In the genomic region with DNA sequence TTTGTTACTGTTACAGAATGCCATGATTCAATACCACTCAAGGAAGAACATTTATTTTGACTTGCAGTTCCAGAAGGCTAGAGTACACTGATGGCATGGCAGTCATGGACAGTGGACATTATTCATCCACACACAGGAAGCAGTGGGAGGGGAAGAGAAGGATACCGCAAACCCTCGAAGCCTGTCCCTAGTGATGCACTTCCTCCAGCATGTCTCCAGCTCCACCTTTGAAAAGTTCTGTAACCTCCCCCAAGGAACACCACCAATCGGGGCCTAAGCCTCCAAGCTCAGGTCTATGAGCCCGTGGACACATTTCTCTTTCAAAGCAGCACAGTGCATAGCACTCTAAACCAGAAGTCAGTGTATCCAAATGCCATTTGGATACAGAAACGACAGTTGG, we compare ENCODE assay signal across 21 mouse cellular contexts.
DNase-seq lines count a peak whose midpoint lies in the region; ATAC-seq and TF ChIP-seq lines count a peak whose summit lies in the region.
"Had no signal": no experiment of that assay in that cellular context is flagged by ENCODE, and none has a peak within 500 bp of the region (broad histone marks: within the 10 kb centered on the region; RNA-seq: fewer than 3 reads in every experiment).

No protein-coding gene starts in this region.

- no peak for DNase-seq in layer of hippocampus, adult 2 months (ENCODE audit: low spot score in 2 of 2)
- DNase-seq in layer of hippocampus, postnatal 25 days (ENCODE audit: extremely low spot score in 1 of 2, low spot score in 1 of 2): no peak
- no peak for DNase-seq in ovary, adult 18-20 months (ENCODE audit: low spot score)
- DNase-seq in right cerebral cortex, adult 18-20 months: no peak
- DNase-seq in layer of hippocampus, adult 8-10 months (ENCODE audit: low spot score in 2 of 2): no peak
- DNase-seq: adrenal gland, adult 8-10 months; adrenal gland, postnatal 36 days; cerebellum, adult 2 months; cerebellum, postnatal 10 days; embryo, embryonic 11 days; gastrocnemius, postnatal 36 days had no signal

- H3K4me3 ChIP-seq in layer of hippocampus, adult 2 months: no peak overlapping the region
- no peak overlapping the region for H3K4me3 ChIP-seq in limb, embryonic 12.5 days (replicated peaks)
- H3K4me3 ChIP-seq: embryonic facial prominence, embryonic 15.5 days; erythroblast, embryonic 14.5 days; forebrain, embryonic 10.5 days; heart, embryonic 12.5 days; hindbrain, embryonic 15.5 days had no signal

- no peaks in the 10 kb centered on the region for H3K36me3 ChIP-seq in limb, embryonic 12.5 days
- H3K36me3 ChIP-seq: embryonic facial prominence, embryonic 15.5 days; heart, embryonic 12.5 days; hindbrain, embryonic 15.5 days had no signal

- H3K4me2 ChIP-seq in limb, embryonic 12.5 days: no peak overlapping the region
- H3K4me2 ChIP-seq: embryonic facial prominence, embryonic 15.5 days; heart, embryonic 12.5 days; hindbrain, embryonic 15.5 days had no signal

- peak; percentile 70 for ATAC-seq in granulocyte monocyte progenitor cell, adult 5-6 weeks (replicated peaks; ENCODE audit: poor library complexity, severe bottlenecking)
- ATAC-seq in limb, embryonic 12.5 days (ENCODE audit: insufficient number of reproducible peaks, insufficient read depth, low FRiP score, low TSS enrichment, low read depth): no peak
- 0 out of 2 replicates have a peak, but pooled peaks have one; percentile 10 for ATAC-seq in megakaryocyte-erythroid progenitor cell, adult 5-6 weeks (replicated peaks; ENCODE audit: low FRiP score, low TSS enrichment, poor library complexity, severe bottlenecking)
- ATAC-seq: forebrain, embryonic 14.5 days had no signal

- peaks cover 17% of the 10 kb centered on the region for H3K4me1 ChIP-seq in limb, embryonic 12.5 days (replicated peaks)
- H3K4me1 ChIP-seq: embryonic facial prominence, embryonic 15.5 days; hindbrain, embryonic 15.5 days had no signal

- 0 out of 2 replicates have a peak overlapping the region, but pooled peaks have one; percentile 4 for H3K27ac ChIP-seq in layer of hippocampus, adult 2 months
- H3K27ac ChIP-seq in limb, embryonic 12.5 days: peak overlapping the region; percentile 47; the same call in 1 of the 2 replicates
- H3K27ac ChIP-seq: embryonic facial prominence, embryonic 15.5 days; forebrain, embryonic 10.5 days; hindbrain, embryonic 15.5 days had no signal

- no peaks in the 10 kb centered on the region for H3K27me3 ChIP-seq in limb, embryonic 12.5 days
- H3K27me3 ChIP-seq: CH12.LX; embryonic facial prominence, embryonic 15.5 days; heart, embryonic 12.5 days; hindbrain, embryonic 15.5 days had no signal

- no peak for TF ChIP-seq CTCF in layer of hippocampus, adult 2 months (conservative IDR thresholded peaks at IDR 0.05)

- no peak overlapping the region for H3K9ac ChIP-seq in limb, embryonic 12.5 days (replicated peaks)
- H3K9ac ChIP-seq: embryonic facial prominence, embryonic 15.5 days; heart, embryonic 12.5 days; hindbrain, embryonic 15.5 days had no signal

- WGBS in limb, embryonic 12.5 days: 77% methylated on average over 5 of the region's 5 CpGs

- no peaks in the 10 kb centered on the region for H3K9me3 ChIP-seq in limb, embryonic 12.5 days
- H3K9me3 ChIP-seq: embryonic facial prominence, embryonic 15.5 days; forebrain, embryonic 10.5 days; heart, embryonic 12.5 days; hindbrain, embryonic 15.5 days had no signal
